Mouse (Mus musculus) erythroblast, adult 5-6 weeks (primary cell): ENCODE results near the gene Hoxd8. TPM values are rescaled to one million over a fixed set of nuclear protein-coding genes. Genes with fewer than 3 reads are reported as not detected.

Experiments
- ATAC-seq: replicated peaks from 2 replicates; pipeline ENCODE4 v1.8.0; 2016; ENCODE audit warnings: moderate number of reproducible peaks, mild to moderate bottlenecking, moderate TSS enrichment, inconsistent platforms; ENCODE audit not compliant: poor library complexity, low FRiP score, severe bottlenecking
- total RNA-seq, 2 experiments: library from RNA; stranded (forward) in 1 of 2; stranded (reverse) in 1 of 2; fragments of 150-400 nt in 1 of 2; fragments of 200-764, 138-1000 nt in 1 of 2; gene quantifications; 2 replicates each; pipeline versions ENCODE4 v1.2.3 to v1.2.4; 2015 to 2017; ENCODE audit warnings: low replicate concordance in 2 of 2

Hoxd8 gene
- total RNA-seq, 2 experiments from 2014 or later: not detected

DNA sequence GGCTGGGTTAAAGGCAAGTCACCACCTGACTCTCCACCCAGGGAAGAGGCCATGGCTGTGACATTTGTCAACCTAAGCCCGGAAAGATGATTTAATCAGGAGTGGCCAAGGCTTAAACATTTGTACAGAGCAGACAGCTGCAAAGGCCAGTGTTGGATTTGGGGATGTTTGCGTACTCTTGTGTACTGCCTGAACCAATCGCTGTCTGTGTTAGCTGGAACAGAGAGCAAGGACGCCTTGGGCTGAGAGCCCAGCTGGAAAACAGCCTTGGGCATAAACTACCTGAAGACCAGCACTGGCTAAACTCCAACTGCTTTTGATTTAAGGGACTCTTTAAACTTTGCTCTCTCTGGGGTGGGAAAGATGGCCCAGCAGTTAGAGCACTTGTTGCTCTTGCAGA, 4.3 kb downstream of the Hoxd8 start:
- no peak for ATAC-seq

DNA sequence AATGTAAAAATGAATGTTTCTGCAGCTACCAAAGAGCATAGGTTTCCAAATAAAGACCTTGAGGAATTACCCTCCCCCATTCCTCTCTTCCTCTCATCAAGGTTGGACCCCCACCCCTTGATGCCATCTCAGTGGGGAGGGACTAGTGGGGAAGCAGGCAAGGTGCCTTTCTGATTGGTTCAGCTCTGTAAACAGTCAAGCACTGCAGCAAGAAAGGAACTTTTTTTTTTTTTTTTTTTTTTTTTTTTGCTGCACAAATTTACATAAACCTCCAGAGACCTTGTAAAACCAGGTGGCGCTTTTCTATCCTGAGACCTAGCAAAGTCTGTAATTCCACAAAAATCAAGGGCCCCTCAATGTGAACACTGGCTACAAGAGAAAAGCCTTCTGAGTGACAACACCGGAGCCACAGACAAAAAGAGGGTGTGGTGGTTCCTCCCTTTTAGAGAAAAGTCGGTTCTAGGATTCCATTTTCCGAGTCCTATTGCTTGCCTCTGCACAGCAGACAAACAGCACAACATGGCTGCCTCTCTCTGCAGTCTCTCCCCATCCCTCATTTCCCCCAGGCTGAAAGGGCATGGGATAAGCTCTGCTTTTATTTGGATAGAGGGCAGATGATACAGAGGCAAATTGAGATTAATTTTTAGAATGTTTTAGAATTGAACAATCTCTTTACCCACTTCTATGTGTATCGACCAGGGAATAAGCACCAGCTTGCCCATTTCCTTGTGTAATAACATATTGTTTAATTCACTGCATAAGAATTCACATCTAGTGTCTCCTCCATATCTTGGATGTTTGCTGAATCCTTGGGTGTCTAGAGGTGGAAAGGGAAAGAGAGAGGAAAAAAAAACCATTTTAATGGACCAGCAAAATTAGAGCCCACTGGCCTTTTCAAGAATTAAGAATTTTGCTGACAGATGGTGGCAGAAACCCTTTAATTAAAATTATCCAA, 5.3 kb downstream of the Hoxd8 start:
- ATAC-seq: no peak

DNA sequence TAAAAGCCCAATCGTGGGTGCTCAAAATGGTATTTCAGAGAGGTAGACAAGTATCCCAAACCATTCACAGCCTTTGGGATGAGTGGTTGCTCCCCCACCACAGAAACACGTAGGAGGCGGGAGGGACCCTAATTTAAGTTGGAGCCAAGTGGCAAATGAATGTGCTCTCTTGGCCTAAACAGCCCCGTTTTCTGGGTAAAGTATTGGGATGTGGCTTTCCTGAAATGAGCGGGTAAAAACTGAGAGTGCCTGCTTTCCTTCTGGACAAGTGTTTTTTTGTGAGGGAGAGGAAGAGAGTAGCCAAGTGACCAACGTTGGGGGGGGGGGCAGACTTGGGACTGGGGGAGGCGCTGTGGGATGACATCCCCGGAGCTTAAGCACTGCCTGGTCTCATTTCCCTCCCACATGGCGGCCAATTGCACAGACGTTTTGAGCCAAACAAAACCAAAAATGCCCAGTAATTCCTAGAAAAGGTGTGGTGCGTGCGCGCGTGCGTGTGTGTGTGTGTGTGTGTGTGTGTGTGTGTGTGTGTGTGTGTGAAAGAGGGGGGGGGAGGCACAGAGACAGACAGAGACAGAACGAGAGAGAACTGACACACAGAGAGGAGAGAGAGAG, 6.6 kb downstream of the Hoxd8 start:
- ATAC-seq: no peak

DNA sequence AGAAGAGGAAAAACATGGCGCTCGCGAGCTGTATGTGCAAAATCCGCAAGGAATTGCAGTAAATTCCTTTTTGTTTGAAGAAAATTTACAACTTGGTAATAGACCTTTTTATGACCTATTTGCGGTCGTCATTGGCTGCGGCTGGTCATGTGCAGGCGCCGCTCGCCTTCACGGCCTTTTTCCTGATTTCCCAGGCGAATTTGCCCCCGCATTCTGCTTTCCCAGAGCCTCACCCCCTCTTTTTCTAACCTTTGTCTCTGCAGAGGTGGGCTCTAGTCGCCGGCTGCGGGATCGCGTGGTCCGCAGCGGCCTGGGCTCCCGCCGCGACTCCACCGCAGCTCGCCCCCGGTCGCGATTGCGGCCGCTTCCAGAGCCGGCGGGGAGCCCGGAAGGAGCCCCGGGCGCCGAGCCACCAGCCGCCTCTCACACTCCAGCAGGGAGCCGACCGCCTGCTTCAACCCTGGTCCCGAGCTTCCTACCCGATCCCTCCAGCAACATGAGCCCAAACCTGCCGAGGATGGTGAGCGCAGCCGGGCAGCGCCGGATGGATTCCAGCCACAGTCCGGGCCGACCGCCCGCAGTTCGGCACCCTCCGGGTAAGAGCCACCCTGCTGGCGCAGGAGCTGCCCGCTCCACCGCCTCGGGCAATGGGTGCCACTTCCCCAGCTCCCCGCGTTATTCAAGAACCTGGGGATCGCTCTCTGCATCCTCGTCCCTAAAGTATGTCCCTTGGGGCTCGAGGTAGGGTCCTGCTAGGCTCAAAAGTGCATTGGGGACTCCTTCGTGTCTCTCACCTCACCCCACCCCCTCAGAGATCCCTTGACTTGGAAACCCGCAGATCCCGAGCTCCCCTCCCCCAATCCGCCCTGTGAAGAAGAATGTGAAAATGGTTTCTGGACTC, 7.6 kb downstream of the Hoxd8 start, which contains the start of the genes Hoxd3 and Hoxd4:
Hoxd3 (plus strand) TSS at position 207 of the 901 bp plus-strand sequence.
Hoxd4 (plus strand) TSS at position 209 of the 901 bp plus-strand sequence.
- no peak for ATAC-seq

DNA sequence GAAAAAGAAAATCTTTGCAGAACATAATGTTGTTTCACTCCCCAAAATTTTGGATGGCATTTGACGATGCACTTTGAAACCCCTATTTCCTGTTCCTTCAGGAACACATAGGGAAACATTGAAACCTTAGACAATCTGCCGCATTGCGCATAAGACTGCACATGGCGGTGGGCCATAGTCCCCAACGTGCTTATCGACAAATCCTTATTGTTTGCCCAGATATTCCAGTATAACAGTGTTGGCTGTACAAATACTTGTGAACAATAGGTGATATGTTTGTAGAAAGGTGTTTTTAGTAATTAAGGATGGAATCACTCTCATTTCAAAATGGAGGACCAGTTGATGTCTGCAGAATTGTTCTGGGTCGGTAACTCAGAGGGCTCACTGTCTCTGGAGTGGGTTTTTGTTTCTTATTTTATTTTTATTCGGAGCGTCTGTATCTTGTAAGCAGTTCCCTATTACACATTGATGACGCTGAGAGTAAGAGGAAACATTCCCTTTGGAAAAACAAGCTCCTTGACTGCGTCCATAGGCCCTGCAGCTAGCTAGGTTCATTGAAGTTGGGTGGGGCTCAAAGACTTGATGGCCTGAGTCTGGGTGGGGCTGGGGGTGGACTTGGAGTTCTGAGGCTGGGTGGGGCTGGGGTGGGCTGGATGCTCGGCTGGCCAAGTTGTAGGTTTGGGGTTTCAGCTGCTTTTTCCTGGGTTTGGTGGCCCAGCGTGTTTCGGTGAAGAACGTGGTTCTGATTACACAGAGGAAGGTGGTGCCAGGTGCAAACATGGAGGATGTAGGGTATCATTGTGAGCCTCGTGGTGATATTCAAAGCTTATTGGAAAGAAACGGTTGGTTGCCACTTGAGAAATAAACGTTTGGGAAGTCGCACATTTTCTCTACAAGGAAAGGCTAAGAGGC, 9.1 kb downstream of the Hoxd8 start:
- ATAC-seq: no peak

DNA sequence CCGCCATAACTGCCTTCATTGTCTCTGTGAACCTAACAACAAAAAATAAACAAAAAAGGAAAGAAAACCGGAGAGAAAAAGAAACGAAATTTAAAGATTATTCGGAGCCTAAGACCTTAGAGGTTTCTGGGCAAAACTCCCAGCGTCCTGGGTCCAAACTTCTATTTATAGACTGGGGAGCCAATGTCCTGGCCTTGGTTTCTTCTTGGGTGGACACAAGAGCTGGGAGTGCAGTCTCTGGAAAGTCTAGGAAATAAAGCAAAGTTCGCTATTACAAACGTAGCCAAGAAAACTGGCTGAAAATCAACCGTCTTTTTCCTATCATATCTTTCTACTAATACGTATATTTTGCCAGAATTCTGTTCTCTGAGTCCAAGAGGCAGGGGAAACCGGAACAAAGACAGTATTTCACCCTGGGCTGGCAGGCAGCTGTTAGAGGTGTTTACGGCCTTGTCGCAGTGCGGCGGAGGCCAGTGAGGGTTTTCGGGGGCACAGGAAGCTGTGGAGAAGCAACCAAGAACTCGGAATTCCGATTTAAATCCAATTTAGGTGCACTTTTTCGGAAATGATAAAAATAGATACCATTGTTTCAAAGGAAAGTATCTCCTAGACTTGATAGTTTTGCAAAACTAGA, 9.9 kb downstream of the Hoxd8 start:
- no peak for ATAC-seq

DNA sequence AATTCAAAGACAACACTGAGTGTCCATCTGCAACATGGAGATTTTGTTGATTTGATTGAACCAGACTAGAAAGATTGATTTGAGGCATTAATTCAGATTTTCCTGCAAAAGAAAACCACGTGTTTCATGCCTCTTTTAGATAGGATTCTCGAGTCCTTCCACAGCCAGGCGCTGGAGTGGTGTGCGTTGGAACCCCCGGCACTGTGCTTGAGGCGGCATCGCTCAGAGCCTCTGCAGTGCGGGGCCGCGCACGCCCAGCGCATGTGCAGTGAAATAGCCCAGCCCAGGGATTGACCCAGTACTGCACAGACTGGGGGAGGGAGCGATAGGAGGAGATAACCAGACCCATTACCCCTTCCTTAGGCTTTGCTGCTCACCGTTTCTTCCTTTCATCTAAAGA, 10.5 kb downstream of the Hoxd8 start:
- no peak for ATAC-seq

DNA sequence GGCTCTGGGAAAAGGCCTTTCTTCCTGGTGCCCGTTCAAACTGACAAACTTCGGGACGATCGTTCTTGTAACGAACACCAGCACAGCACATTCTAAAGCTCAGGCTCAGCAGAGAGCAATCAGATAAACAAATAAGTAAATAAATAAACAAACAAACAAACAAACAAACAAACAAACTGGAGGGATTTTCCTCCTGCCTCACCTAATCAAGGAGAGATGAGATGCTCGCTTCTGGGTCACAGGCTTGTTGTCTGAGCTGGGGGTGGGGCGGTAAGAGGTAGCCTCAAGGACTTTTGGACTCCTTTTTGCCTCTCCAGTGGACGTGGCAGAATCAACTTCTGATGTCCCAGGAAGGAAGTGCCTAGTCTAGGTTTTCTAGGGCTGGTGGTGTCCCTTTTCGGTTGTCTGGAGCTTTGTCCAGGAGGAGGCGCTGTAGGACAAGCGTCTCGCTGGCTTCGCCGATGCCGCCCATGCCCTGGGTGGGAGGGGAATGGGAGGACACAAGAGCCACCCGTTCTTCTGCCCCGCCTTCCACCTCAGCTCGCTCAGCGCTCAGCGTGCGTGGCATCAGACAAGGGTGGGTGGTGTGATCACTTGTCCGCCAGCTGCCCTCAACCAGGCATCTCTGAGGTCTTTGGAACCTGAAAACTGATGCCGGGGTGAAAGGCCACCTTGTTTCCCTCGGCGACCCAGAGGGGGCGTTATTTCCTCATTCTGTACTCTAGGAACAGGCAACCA, 11.3 kb downstream of the Hoxd8 start:
- no peak for ATAC-seq

DNA sequence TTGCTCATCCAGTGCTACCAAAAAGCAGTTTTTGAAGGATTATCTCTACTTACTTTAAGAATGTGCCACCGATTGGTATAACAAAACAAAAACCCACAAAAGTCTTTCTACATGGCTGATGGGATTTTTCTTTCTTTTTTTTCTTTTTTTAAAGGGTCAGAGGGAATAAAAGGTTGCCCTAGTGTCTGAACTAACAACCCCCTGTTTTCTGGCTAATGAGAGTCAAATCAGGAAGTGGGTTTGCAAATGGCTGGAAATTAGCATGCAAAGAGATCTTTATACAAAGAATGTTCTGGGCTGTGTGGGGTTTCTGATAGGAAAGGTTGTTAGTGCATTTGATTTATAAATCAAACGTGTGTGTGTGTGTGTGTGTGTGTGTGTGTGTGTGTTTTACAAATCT, 16.0 kb downstream of the Hoxd8 start:
- no peak for ATAC-seq

DNA sequence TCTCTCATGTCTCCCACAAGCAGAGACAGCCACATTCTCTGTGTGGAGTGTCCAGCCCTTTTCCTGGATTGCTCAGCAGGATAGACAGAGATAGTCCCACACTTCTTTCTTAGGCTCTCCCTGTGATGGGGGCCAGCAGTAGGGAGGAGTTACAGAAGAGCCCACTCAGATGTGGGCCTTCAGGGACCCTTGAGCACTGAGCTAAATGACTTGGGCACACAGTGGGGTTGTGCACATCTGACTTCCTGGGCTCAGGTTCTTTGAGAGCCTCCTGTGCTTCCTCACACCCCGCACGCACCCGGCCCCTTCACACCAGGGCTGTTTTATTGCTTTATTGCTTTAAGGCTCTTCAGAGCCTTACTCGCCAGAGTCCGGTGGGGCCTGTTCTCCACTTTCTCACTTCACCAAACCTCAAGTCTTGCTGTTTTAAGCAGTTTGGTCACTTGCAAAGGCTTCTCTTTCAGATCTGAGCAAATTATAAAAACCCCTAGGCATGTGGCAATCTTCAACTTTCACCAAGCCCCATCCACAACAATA, 16.6 kb downstream of the Hoxd8 start:
- no peak for ATAC-seq

DNA sequence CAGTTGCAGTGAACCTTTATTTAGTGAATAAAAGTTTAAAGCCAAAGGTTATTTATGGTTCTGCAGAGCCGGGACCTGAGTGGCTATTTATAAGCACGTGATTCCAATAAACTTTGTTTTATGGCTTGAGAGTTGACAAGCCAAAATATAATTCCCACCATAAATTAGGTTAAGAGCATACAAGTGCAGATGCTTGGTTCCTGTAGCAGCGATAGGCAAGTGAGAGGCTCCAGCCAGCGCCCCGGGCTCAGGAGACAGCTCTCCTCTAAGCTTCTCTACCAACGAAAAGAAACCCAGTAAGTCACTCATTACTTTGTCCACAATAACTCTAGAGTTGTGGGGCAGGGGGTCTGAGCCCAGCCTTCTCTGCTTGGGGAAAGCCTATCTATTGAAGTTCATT, 17.5 kb downstream of the Hoxd8 start:
- ATAC-seq: no peak

DNA sequence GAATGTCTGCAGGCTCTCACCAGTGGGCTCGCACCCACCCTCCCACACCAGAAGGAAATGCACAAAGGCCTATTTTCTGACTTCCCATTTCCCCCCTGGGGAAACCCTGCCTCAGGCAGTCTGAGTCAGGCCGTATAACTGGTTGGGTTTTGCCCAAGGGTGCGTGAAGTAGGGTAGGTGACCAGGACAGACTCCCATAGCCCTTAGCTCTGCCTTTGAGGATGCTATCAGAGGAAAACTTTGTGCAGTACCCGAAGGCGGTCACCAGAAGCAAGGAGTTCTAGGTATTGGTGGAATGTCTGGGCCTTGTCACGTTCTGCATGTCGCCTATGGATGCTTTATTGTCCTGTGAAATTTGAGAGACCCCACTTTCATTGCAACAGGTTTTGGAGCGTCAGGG, 18.5 kb downstream of the Hoxd8 start:
- no peak for ATAC-seq

DNA sequence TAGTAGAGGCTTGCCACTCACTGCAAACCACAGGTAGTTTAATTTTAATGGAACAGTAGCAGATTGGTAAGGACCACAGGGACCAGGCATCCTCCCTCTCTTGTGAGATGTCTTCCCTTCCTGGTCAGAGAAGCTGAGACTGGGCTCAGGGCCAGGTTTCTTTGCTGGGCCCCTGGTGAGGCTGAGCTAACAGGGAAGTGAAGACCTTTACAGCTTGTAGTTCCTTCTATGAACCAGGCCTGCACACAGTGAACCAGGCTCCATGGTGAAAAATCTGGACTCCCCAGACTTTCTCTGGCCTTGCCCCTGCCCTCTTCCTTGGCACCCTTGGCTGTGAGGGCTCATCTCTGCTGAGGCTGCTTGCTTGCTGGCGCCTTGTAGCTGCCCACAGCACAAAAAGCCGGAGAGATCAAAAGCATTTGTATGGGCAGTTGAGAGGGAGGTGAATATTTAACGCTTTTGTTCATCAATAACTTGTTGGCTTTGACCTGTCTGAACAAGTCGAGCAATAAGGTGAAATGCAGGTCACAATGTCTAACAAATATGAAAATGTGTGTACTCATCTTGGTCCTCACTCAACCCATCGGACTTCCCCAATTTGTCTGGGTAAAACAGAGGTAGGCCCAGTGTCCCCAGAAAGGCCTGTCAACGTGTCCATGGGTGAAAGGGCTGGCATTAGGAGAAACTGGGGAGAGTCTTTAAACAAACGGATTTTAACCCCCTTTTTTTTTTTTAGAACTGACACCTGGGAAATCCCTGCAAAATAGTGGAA, 20.0 kb downstream of the Hoxd8 start:
- ATAC-seq: no peak

DNA sequence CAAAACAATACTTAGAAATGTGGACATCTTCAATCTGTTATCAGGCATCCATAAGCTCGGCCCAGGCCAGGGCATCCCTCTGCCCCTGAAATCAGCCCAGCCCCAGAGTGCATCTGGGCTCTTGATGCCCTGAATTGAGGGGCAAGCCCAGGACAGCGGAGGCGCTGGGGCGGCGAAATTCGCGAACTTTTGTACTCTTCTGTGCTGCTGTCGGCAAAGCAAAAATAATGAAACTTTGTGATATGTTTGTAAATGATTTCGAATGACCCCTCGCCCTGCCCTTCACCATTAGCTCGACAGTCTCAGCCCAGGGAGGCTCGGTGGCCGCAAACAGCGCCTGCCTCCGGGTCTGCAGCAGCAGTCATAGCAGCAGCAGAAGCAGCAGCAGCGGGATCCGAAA, 20.8 kb downstream of the Hoxd8 start:
- no peak for ATAC-seq

DNA sequence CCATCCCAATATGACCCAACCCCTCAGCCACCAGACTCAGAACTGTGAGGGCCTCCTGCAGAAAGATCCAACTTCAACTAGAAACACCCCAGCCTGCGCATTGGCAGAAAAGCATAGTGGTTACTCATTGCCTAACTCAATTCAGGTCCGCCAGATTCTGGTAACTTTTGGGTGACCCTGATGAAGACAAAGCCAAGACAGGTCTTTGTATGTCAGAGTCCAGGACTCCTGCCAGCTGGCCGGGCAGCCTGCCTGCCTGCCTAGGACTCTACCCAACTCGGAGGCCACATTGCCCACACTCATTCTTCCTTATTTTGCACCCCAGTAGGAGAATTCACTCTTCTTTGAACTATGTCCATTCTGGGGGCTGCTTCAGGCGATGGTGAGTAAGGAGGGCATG, 22.1 kb downstream of the Hoxd8 start, which contains the start of gene Gm28230:
Gm28230 (plus strand) TSS at position 178 of the 400 bp plus-strand sequence.
- no peak for ATAC-seq

DNA sequence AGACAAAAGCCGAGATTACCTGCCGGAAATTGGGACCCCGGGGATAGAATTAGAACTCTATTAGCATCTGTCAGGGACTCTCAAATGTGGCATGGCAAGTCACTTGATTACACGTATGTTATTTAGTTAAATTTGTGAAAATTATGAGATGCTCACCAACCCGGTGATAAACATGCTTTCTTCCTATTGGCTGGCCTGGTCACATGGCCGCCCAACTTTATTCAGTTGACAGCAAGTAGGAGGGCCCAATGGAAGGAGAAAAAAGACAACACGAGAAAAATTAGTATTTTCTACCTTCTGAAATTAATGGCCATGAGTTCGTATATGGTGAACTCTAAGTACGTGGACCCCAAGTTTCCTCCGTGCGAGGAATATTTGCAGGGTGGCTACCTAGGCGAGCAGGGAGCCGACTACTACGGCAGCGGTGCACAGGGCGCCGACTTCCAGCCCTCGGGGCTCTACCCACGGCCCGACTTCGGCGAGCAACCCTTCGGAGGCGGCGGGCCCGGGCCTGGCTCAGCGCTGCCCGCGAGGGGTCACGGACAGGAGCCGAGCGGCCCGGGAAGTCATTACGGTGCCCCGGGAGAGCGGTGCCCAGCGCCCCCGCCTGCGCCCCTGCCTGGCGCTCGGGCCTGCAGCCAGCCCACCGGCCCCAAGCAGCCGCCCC, 22.7 kb downstream of the Hoxd8 start:
- no peak for ATAC-seq
